Mouse (Mus musculus) hindbrain, embryonic 15.5 days (tissue): ENCODE data around the gene Kat6b. TPM values are rescaled to one million over a fixed set of nuclear protein-coding genes. Genes with fewer than 3 reads are reported as not detected.

ENCODE experiments used
- ATAC-seq: fragments of 200-750 bp; cut with Nextera tagmentation; 2 replicates; pipeline ENCODE4 v1.8.0; 2017; ENCODE audit warnings: low read depth, moderate number of reproducible peaks, moderate TSS enrichment; ENCODE audit not compliant: low FRiP score
- H3K27ac ChIP-seq: fragments of 300-500 bp; sonication (generic); replicated peaks from 2 replicates; pipeline ENCODE4 v1.5.1; 2015; ENCODE audit warnings: mild to moderate bottlenecking, inconsistent platforms
- H3K27me3 ChIP-seq: fragments of 300-500 bp; sonication (generic); 2 replicates; pipeline ENCODE4 v1.6.1; 2015; ENCODE audit warnings: control low read depth, inconsistent platforms
- H3K36me3 ChIP-seq: fragments of 300-500 bp; sonication (generic); 2 replicates; pipeline ENCODE4 v1.6.1; 2015; ENCODE audit warnings: control low read depth, inconsistent platforms
- H3K4me1 ChIP-seq: fragments of 300-500 bp; sonication (generic); replicated peaks from 2 replicates; pipeline ENCODE4 v1.6.1; 2015; ENCODE audit warnings: control low read depth, inconsistent platforms
- H3K4me2 ChIP-seq: fragments of 300-500 bp; sonication (generic); 2 replicates; pipeline ENCODE4 v1.6.1; 2015; ENCODE audit warnings: moderate library complexity, mild to moderate bottlenecking, inconsistent platforms
- H3K4me3 ChIP-seq: fragments of 300-500 bp; sonication (generic); 2 replicates; pipeline ENCODE4 v1.5.1; 2015; ENCODE audit warnings: mild to moderate bottlenecking, inconsistent platforms
- H3K9ac ChIP-seq: fragments of 300-500 bp; sonication (generic); 2 replicates; pipeline ENCODE4 v1.6.1; 2015; ENCODE audit warnings: inconsistent platforms
- H3K9me3 ChIP-seq: fragments of 300-500 bp; sonication (generic); 2 replicates; pipeline ENCODE4 v1.6.1; 2016; ENCODE audit warnings: control low read depth, inconsistent platforms
- WGBS: fragments of 180-500 bp; shearing (Covaris S2); methylation state at CpG from one replicate; pipeline ENCODE4 v1.1.7; 2015; 5-methylcytosine and 5-hydroxymethylcytosine counted together
- polyA plus RNA-seq: library from polyadenylated mRNA; unstranded; fragments of >200 nt; fragmentation: Nextera tagmentation; extraction: Ambion mirVana; gene quantifications from 2 replicates; pipeline ENCODE4 v1.2.1, GENCODE M21; 2015

Gene Kat6b
- polyA plus RNA-seq, 1 experiment from 2014 or later = 17.6 TPM

- peaks cover 11% of the 10 kb centered on the region for H3K4me1 ChIP-seq
- no peaks in the 10 kb centered on the region for H3K27me3 ChIP-seq
- H3K36me3 ChIP-seq = no peaks in the 10 kb centered on the region
- no peak overlapping the region for H3K9ac ChIP-seq
- no peak for ATAC-seq
- WGBS = 88% methylated on average over 8 of the region's 8 CpGs
- no peak overlapping the region for H3K27ac ChIP-seq
- H3K4me2 ChIP-seq = no peak overlapping the region
- no peak overlapping the region for H3K4me3 ChIP-seq
- no peaks in the 10 kb centered on the region for H3K9me3 ChIP-seq
These were observed 93.6 kb downstream of the Kat6b start for GRCm38 (mm10) chr14:21574686-21575309.

GRCm38 (mm10) chr14:21576867-21577266 is 95.6 kb downstream of the Kat6b start:
- Histone ChIP-seq H3K4me2 (no peak overlapping the region), H3K27ac (no peak overlapping the region), H3K4me3 (no peak overlapping the region), H3K9me3 (no peaks in the 10 kb centered on the region), H3K9ac (no peak overlapping the region), H3K4me1 (peaks cover 11% of the 10 kb centered on the region; the same call in 1 of the 2 replicates), H3K27me3 (no peaks in the 10 kb centered on the region), H3K36me3 (no peaks in the 10 kb centered on the region)
- no peak for ATAC-seq
- WGBS = 80% methylated on average over 8 of the region's 8 CpGs

- Histone ChIP-seq H3K36me3 (no peaks in the 10 kb centered on the region), H3K4me1 (peaks cover 45% of the 10 kb centered on the region), H3K4me2 (no peak overlapping the region), H3K27me3 (no peaks in the 10 kb centered on the region), H3K9ac (no peak overlapping the region), H3K4me3 (no peak overlapping the region), H3K9me3 (no peaks in the 10 kb centered on the region), H3K27ac (no peak overlapping the region)
- no peak for ATAC-seq
- 25% methylated on average over 4 of the region's 4 CpGs for WGBS
These were observed 100.0 kb downstream of the Kat6b start for GRCm38 (mm10) chr14:21581198-21581597.

GRCm38 (mm10) chr14:21582301-21582700 is 101.1 kb downstream of the Kat6b start:
- Histone ChIP-seq H3K4me3 (no peak overlapping the region), H3K36me3 (no peaks in the 10 kb centered on the region), H3K9me3 (no peaks in the 10 kb centered on the region), H3K4me1 (peaks cover 53% of the 10 kb centered on the region), H3K9ac (no peak overlapping the region), H3K4me2 (no peak overlapping the region), H3K27ac (no peak overlapping the region), H3K27me3 (no peaks in the 10 kb centered on the region)
- WGBS = 93% methylated on average over 3 of the region's 3 CpGs
- no peak for ATAC-seq

GRCm38 (mm10) chr14:21583051-21583450 is 101.8 kb downstream of the Kat6b start:
- Histone ChIP-seq H3K4me3 (no peak overlapping the region), H3K9ac (no peak overlapping the region), H3K4me2 (no peak overlapping the region), H3K4me1 (peaks cover 53% of the 10 kb centered on the region), H3K36me3 (no peaks in the 10 kb centered on the region), H3K9me3 (no peaks in the 10 kb centered on the region), H3K27ac (0 out of 2 replicates have a peak overlapping the region, but pooled peaks have one; percentile 26), H3K27me3 (no peaks in the 10 kb centered on the region)
- peak; percentile 47; the same call in 1 of the 2 replicates for ATAC-seq
- 53% methylated on average over 6 of the region's 6 CpGs for WGBS

- no peak overlapping the region for H3K27ac ChIP-seq
- no peak overlapping the region for H3K9ac ChIP-seq
- H3K9me3 ChIP-seq = no peaks in the 10 kb centered on the region
- H3K4me1 ChIP-seq = peaks cover 50% of the 10 kb centered on the region
- H3K4me3 ChIP-seq = no peak overlapping the region
- no peaks in the 10 kb centered on the region for H3K36me3 ChIP-seq
- WGBS = 75% methylated on average over 5 of the region's 5 CpGs
- ATAC-seq = no peak
- H3K4me2 ChIP-seq = no peak overlapping the region
- H3K27me3 ChIP-seq = no peaks in the 10 kb centered on the region
These were observed 102.6 kb downstream of the Kat6b start for GRCm38 (mm10) chr14:21583868-21584267.

GRCm38 (mm10) chr14:21584468-21585135 is 103.4 kb downstream of the Kat6b start:
- H3K27ac ChIP-seq = 0 out of 2 replicates have a peak overlapping the region, but pooled peaks have one; percentile 31
- H3K27me3 ChIP-seq = no peaks in the 10 kb centered on the region
- H3K4me1 ChIP-seq = peaks cover 48% of the 10 kb centered on the region
- ATAC-seq = peak; percentile 23; the same call in 1 of the 2 replicates
- H3K9ac ChIP-seq = no peak overlapping the region
- 9% methylated on average over 6 of the region's 6 CpGs for WGBS
- no peaks in the 10 kb centered on the region for H3K9me3 ChIP-seq
- no peak overlapping the region for H3K4me2 ChIP-seq
- H3K36me3 ChIP-seq = no peaks in the 10 kb centered on the region
- no peak overlapping the region for H3K4me3 ChIP-seq

- Histone ChIP-seq H3K4me3 (no peak overlapping the region), H3K4me2 (no peak overlapping the region), H3K9ac (no peak overlapping the region), H3K9me3 (no peaks in the 10 kb centered on the region), H3K27ac (no peak overlapping the region), H3K27me3 (no peaks in the 10 kb centered on the region), H3K36me3 (no peaks in the 10 kb centered on the region), H3K4me1 (peaks cover 48% of the 10 kb centered on the region)
- no peak for ATAC-seq
- WGBS = 55% methylated on average over 8 of the region's 8 CpGs
These were observed 104.4 kb downstream of the Kat6b start for GRCm38 (mm10) chr14:21585491-21586251.

- no peaks in the 10 kb centered on the region for H3K9me3 ChIP-seq
- no peak for ATAC-seq
- H3K9ac ChIP-seq = no peak overlapping the region
- H3K4me1 ChIP-seq = peaks cover 47% of the 10 kb centered on the region
- no peaks in the 10 kb centered on the region for H3K27me3 ChIP-seq
- H3K27ac ChIP-seq = no peak overlapping the region
- H3K36me3 ChIP-seq = no peaks in the 10 kb centered on the region
- WGBS = 14% methylated on average over 4 of the region's 4 CpGs
- H3K4me3 ChIP-seq = no peak overlapping the region
- H3K4me2 ChIP-seq = no peak overlapping the region
These were observed 105.4 kb downstream of the Kat6b start for GRCm38 (mm10) chr14:21586481-21587118.

- Histone ChIP-seq H3K27ac (no peak overlapping the region), H3K27me3 (no peaks in the 10 kb centered on the region), H3K4me3 (no peak overlapping the region), H3K36me3 (no peaks in the 10 kb centered on the region), H3K9ac (no peak overlapping the region), H3K4me2 (no peak overlapping the region), H3K4me1 (peaks cover 42% of the 10 kb centered on the region), H3K9me3 (no peaks in the 10 kb centered on the region)
- WGBS = 84% methylated on average over 2 of the region's 2 CpGs
- ATAC-seq = no peak
These were observed 106.7 kb downstream of the Kat6b start for GRCm38 (mm10) chr14:21587931-21588330.

GRCm38 (mm10) chr14:21589620-21590019 is 108.4 kb downstream of the Kat6b start:
- H3K27ac ChIP-seq = no peak overlapping the region
- H3K27me3 ChIP-seq = no peaks in the 10 kb centered on the region
- 81% methylated on average over 7 of the region's 7 CpGs for WGBS
- no peak overlapping the region for H3K4me3 ChIP-seq
- peaks cover 28% of the 10 kb centered on the region for H3K4me1 ChIP-seq
- H3K36me3 ChIP-seq = no peaks in the 10 kb centered on the region
- ATAC-seq = no peak
- H3K9ac ChIP-seq = no peak overlapping the region
- no peak overlapping the region for H3K4me2 ChIP-seq
- no peaks in the 10 kb centered on the region for H3K9me3 ChIP-seq

- Histone ChIP-seq H3K9me3 (no peaks in the 10 kb centered on the region), H3K27me3 (no peaks in the 10 kb centered on the region), H3K9ac (no peak overlapping the region), H3K4me3 (no peak overlapping the region), H3K4me1 (peaks cover 22% of the 10 kb centered on the region), H3K4me2 (no peak overlapping the region), H3K36me3 (no peaks in the 10 kb centered on the region), H3K27ac (no peak overlapping the region)
- 91% methylated on average over 4 of the region's 4 CpGs for WGBS
- ATAC-seq = no peak
These were observed 109.0 kb downstream of the Kat6b start for GRCm38 (mm10) chr14:21590205-21590604.
